14 mouse cellular contexts compared by ENCODE assay signal in genomic region chrX:20736479-20736878, GRCm38 (mm10). TPM values are rescaled to one million over a fixed set of nuclear protein-coding genes. Genes with fewer than 3 reads are reported as not detected.
DNase-seq lines count a peak whose midpoint lies in the region.
"Had no signal": no experiment of that assay in that cellular context is flagged by ENCODE, and none has a peak within 500 bp of the region (broad histone marks: within the 10 kb centered on the region; RNA-seq: fewer than 3 reads in every experiment).

No protein-coding gene starts in this region.

- peak; percentile 21 for DNase-seq in layer of hippocampus, adult 11-12 months (ENCODE audit: low spot score)
- DNase-seq in layer of hippocampus, postnatal 36 days, result no peak
- DNase-seq in left cerebral cortex, adult 18-20 months (ENCODE audit: low spot score in 2 of 2), result peak; percentile 3 to 4
- DNase-seq in left cerebral cortex, postnatal 36 days (ENCODE audit: low spot score in 2 of 2), result no peak
- DNase-seq in right cerebral cortex, adult 18-20 months, result peak; percentile 30
- DNase-seq in right cerebral cortex, postnatal 4 days, result no peak
- DNase-seq in telencephalon, adult 2 months (ENCODE audit: low read depth, low spot score), result peak; percentile 50
- DNase-seq: adrenal gland, postnatal 14 days; cerebellum, adult 18-20 months; cerebellum, adult 9-11 months; cerebellum, postnatal 36 days; gastrocnemius, postnatal 10 days; heart, adult 18-20 months; heart, postnatal 10 days had no signal

- intact Hi-C loops in left cerebral cortex, postnatal 36 days (cut with DNase I), result no loop called here

RNA-seq across cellular contexts. Expression of gene Usp11, which starts 32.8 kb away (rescaled TPM):
- total RNA-seq in layer of hippocampus, postnatal 36 days (2021), result 100 to 1,000 TPM; 111 to 113 TPM
- total RNA-seq in left cerebral cortex, adult 18-20 months (2021), result 100 to 1,000 TPM; 109 to 123 TPM
- total RNA-seq in left cerebral cortex, postnatal 36 days (2021), result 100 to 1,000 TPM; 100 to 114 TPM

RNA-seq across cellular contexts. Expression of gene Cdk16, which starts 48.7 kb away (rescaled TPM):
- 100 to 1,000 TPM; 224 to 227 TPM for total RNA-seq in layer of hippocampus, postnatal 36 days (2021)
- total RNA-seq in left cerebral cortex, adult 18-20 months (2021), result 100 to 1,000 TPM; 235 to 249 TPM
- total RNA-seq in left cerebral cortex, postnatal 36 days (2021), result 100 to 1,000 TPM; 265 to 299 TPM

Comparison
In these comparisons a context has a peak if more than half of its experiments do, and no peak if none do; other contexts are left out.
1. DNase-seq: peak in layer of hippocampus, adult 11-12 months (single experiment), left cerebral cortex, adult 18-20 months (2 of 2), right cerebral cortex, adult 18-20 months (single experiment) and telencephalon, adult 2 months (single experiment); none in layer of hippocampus, postnatal 36 days (0 of 2), left cerebral cortex, postnatal 36 days (0 of 2) and right cerebral cortex, postnatal 4 days (single experiment).